Mouse (Mus musculus) layer of hippocampus, adult 11-12 months (tissue): ENCODE measurements at regions not wholly inside any gene's neighbourhood (a gene's known extent, or its start where the extent isn't known, plus 50 kb on each side); places are given as distances from the start of the nearest gene placed in this dataset.
"Not testable (repeated sequence)": the region's sequence is repeated elsewhere in the genome, so short reads cannot be mapped to it uniquely, and the experiment has no call there.

Experiments used
- DNase-seq: peaks from one replicate; pipeline ENCODE4 v3.0.0; 2022; ENCODE audit warnings: low spot score

DNA sequence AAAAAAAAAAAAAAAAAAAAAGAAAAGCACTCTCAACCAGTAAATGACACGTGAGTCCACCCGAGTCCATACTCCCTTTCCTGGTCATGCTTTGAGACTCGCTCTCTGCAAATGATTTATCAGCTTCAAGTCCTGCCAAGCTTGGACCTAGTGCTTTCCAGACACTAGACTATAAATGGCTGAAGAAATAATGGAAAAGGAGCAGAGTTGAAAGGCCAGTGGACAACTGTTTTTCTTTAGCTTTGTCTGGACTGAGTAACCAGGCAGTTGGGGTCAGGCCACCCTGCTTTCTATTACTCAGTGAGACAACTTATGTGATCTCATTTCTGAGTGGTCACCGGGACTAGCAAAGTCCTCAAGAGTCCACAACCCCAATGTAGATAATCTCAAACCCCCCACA lies 112.9 kb downstream of the Kcns3 start:
- DNase-seq, result no peak

DNA sequence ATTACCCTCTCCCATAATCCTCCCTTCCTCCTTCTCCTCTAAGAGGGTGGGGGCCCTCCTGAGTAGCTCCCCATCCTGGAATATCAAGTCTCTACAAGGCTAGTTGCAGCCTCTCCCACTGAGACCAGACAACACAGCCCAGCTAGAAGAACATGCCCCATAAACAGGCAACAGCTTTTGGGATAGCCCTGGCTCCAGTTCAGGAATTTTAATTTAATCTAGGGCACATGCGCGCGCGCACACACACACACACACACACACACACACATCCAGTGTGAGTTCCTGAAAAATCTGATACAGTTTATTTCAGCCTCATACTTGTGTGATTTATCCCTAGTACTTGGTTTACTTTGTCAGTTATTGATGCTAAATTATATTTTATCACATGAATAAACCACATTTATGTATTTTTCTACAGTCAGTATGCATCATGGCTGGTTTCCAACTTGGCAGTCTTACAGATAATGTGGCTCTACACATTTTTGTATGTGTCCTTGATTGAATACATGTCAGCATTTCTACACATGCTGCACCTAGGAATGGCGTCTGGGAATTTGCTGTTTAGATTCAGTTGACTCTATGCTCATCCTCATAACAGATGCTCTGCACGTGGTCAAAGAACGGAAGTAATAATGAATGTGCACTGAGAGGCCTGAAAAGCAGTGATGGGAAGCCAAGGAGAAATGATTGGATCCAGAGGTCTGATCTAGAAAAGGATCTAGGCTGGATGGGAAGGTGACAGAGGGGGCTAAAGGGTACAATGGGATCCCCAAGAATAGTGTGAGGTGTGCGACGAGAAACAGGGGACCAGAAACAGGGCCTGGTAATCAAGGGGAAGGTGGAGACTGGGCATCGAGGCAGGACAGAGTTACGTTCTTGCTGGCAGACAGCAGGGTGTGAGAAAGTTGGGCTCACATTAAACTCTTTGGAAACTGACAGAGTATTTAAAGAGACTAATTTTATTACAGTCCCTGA lies 130.0 kb downstream of the Kcns3 start:
- DNase-seq, result no peak

DNA sequence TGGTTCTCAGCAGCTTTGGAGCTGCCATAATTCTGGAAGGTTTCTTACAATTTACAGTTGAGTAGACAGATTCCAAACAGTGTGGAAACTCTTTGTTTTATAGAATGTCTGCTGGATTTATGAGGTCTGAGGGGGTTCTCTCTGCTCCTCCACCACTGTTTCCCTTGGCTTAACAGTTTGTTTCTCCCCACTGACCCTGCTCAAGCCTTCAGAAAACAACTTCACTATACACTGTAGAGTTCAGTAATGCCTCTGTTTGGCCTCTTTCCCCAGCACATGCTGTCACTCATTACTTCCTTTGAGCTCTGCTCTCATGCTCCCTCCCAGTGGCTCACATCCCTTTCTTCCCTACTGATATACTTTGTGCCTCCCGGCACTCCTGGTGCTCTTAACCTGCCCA lies 139.7 kb downstream of the Kcns3 start:
- DNase-seq, result no peak

- DNase-seq, result peak; percentile 4
Observed at GRCm38 (mm10) chr12:10984295-10984694, 166.6 kb downstream of the Kcns3 start.

GRCm38 (mm10) chr12:10949184-10949583 lies 201.7 kb downstream of the Kcns3 start:
- DNase-seq, result no peak

- DNase-seq, result no peak
Observed at GRCm38 (mm10) chr12:10941064-10941463, 209.8 kb downstream of the Kcns3 start.

DNA sequence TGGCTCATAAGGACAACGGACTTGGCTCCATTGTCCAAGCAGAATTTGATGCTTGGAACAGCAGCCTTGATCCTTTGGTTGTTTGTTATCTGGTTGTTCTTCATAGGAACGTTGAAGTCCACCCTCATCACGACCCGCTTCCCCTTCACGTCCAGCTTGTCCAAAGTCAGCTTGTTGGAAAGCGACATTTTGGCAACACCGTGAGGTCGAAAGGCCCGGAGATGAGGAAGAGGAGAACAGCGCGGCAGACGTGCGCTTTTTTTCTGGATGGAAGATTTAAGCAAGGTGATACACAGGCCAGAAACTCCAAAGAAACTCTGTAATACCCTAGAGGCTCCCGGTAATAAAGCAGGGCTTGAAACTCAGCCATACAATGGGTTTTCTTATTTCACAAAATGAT lies 250.8 kb downstream of the Kcns3 start:
- not testable (repeated sequence) for DNase-seq

DNA sequence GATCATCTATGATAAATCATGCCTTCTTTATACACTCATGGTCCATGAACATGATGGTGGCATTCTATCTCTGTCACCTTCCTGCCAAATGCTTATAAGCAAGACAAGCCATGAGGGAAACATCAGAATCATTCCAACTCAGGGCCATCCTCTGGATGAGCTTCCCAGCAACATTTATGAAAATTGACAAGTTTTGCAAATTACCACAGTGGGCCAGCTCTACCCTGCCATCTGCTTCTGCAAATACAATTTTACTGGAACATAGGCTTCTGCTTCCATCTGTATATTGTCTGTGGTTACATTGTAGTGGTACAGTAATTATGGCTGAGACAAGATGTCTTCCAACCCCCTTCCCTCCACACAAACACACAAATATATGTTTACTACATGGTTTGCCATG lies 272.1 kb downstream of the Kcns3 start:
- no peak for DNase-seq

DNA sequence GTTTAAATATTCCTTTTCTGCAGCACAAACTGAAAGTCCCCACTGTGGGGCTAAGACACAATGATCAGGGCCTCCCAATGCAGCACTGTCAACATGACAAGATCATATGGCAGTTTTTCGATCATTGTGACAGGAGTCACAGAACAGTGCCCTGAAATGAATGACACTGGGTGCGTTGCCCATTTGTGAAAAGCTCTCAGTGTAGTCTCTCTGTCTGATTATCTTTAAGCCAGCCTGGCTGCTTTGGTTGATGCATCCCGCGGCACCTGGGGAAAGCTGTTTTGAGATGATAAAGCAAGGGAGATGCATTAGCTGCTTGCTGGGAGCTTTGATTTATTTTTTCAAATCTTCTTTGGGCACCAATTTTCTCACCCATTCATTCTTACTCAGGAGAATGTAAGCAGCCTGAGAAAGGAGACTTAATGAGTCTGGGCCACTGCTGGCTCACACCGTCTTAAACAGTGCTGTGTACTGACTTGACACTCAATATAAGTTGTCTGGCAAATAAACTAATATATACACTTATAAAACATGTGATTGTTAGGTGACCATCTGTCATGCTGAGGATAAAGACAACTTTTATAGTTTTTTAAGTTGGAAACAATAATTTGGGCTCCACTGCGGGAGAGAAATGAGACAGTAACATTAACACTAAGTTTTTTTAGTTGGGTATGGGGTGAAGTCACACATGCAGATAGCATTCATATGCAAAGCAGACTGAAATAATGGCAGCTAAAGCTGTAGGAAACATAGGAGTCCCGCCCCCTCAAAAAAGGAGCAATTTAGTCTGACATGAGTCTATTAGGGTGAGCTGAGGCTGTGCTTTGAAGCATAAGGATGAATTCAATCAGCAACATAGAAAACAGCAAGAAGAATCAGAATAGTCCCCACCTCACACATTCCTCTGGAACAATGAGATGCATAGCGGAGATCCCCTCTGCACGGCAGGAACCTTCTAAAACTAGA lies 276.0 kb downstream of the Kcns3 start:
- DNase-seq, result no peak

GRCm38 (mm10) chr12:10873716-10874401 lies 277.0 kb downstream of the Kcns3 start:
- no peak for DNase-seq

- DNase-seq, result no peak
Observed at GRCm38 (mm10) chr12:10867674-10868635, 282.9 kb downstream of the Kcns3 start.

DNA sequence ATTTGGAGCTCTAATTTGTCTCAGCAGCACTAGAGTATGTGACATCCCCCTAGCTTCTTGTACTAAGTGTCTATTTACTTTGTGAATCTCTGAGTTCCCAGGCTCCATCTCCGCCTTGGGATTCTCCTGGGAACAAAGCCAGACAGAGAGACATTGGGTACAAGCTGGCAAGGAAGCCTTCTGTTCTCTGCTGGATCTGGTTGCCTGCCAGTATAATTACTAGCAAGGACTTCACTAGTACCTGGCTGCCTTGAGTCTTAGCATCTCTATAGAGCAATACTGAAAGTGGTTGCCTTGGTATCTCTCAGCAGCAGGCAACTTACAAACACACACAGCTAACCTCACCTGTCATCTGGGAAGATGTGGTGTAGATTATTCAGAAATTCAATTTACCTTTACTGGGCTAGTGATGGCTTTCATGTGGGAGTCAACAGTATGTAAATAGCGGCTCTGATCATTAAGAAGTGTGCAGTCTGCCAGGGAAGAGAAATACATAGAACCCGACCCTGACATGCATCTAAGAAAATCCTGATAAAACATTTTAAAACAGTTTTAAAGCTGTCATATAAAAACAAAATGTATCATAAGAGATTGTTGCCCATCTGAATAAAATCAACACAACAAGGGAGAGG lies 283.8 kb downstream of the Kcns3 start:
- peak; percentile 67 for DNase-seq

DNA sequence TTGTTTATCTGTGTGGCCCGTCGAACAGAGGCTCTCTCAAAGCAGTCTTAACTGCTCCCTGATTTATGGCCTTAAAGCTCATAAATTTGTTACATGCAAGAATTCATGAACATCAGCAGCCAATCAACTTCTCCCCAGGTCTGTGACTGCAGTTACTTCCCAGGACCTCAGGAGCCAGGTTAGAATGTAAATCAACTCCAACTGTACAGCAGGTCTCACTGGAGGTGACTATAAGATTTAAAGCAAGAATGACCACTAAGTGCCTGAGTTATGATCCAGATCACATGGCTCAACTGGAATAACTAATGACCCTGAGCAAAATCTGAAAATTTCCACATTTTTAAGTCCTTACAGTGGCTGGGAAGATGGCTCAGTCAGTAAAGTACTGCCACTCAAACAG lies 285.6 kb downstream of the Kcns3 start:
- no peak for DNase-seq

GRCm38 (mm10) chr12:10820335-10820734 lies 330.5 kb downstream of the Kcns3 start:
- no peak for DNase-seq

- DNase-seq, result no peak
Observed at GRCm38 (mm10) chr12:10818083-10818482, 332.8 kb downstream of the Kcns3 start.

DNA sequence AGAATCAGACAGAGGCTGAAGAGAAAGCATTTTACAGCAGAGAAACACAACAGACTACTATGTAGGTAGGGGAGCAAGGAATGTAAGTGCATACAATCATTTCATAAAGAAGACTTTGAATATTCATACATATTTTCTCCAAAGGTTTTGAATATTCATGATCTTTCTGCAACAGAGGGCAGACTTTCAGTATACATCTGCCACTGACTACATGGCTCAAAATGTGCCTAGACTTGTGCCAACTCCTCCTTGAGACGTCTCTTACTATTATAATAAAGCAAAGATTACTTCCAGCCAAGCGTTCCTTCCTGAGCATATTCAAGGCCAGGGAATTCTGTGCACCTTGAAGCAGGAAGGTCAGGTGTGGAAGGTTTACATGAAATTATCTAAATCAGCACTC lies 333.3 kb downstream of the Kcns3 start:
- no peak for DNase-seq

- no peak for DNase-seq
Observed at GRCm38 (mm10) chr12:10810597-10810996, 340.3 kb downstream of the Kcns3 start.

DNA sequence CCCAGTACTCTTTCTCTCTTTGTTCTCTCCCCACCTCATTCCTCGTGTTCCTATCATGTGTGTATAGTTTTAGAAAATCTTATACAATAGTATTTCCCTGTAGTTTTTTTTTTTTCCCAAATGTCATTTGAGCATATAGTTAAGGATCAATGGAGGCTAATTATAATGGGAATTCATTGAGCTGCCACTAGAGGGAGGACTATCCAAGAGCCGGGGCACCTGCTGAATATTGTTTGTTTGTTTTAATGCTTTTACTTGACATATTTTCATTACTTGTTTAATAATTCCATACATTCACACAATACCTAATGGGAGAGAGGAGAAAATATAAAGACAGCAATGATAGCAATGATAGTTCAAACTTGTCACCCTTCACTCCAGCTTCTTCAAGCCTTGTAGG lies 346.4 kb downstream of the Kcns3 start:
- no peak for DNase-seq
